Mouse (Mus musculus) right cerebral cortex, postnatal 25 days (tissue): ENCODE results near the gene Osm.

ENCODE experiments used
- DNase-seq: peaks from one replicate; pipeline ENCODE4 v3.0.0; 2022

Gene Osm

GRCm38 (mm10) chr11:4276411-4276861 is 40.2 kb downstream of the Osm start:
- DNase-seq = no peak

- DNase-seq = no peak
These were observed 43.7 kb downstream of the Osm start for GRCm38 (mm10) chr11:4279909-4280308.

GRCm38 (mm10) chr11:4281852-4282251 is 45.6 kb downstream of the Osm start:
- DNase-seq = no peak

GRCm38 (mm10) chr11:4283627-4284026 is 47.4 kb downstream of the Osm start:
- DNase-seq = no peak

GRCm38 (mm10) chr11:4289280-4289679 is 53.1 kb downstream of the Osm start:
- no peak for DNase-seq
